1 mouse cellular context compared by ENCODE assay signal in the genomic region with DNA sequence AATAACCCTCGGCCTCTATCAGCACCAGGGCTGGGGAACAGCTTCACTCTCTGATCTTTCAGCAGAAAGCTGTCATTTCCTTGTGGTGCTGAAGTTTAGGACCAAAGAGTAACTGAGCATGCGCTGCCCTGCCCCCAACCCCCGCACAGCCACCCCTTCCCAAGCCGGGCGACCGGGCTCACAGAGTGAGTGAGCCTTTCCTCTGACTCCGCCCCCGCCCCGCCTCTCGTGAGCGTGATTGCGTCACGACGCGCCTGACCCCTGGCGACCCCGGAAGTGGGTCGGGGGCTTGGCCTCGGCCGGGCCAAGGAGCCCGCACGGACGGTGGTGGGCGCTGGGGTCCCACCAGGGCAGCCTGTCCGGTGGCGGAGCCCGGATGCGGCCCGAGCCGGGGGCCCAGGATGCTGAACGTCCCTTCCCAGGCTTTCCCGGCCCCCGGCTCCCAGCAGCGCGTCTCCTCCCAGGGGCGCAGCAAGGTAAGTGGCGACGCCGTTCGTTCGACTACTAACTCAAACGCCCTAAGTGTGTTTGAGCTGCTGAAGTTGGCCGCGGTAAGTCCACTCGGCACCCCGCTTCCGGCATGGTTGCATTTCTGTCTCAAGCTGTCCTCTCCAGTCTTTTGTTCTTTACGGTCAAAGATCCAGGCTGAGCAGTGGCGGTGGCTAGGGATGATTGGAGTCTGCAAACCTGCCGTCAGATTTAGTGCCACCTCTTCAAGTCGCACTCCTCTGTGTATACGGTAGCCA.
A peak's percentile ranks its signal among the peaks of the same experiment; 100 is the strongest.
TF ChIP-seq lines count a peak whose summit lies in the region.

TSS of gene Cyb5r4 (plus strand) at position 237 of the 746 bp plus-strand sequence.

TF ChIP-seq in MEL, 35 proteins besides CTCF, POLR2A, EP300 and RAD21 (continued from another document):
- TF ChIP-seq NELFE (IDR thresholded peaks at IDR 0.05; ENCODE audit: low read depth, low read length) = peak; percentile 73
- no peak for TF ChIP-seq UBTF (IDR thresholded peaks at IDR 0.05; ENCODE audit: borderline replicate concordance, insufficient read depth, low read depth, low read length)
- TF ChIP-seq BHLHE40 (IDR thresholded peaks at IDR 0.05; ENCODE audit: borderline replicate concordance, low read depth, low read length) = no peak
- TF ChIP-seq POLR2AphosphoS2 (IDR thresholded peaks at IDR 0.05; ENCODE audit: low read length) = no peak
- no peak for TF ChIP-seq RCOR1 (IDR thresholded peaks at IDR 0.05; ENCODE audit: low read depth, low read length)
- no peak for TF ChIP-seq CHD2 (IDR thresholded peaks at IDR 0.05; ENCODE audit: low read length)
- peak; percentile 97 for TF ChIP-seq ELF1 (IDR thresholded peaks at IDR 0.05; ENCODE audit: low read depth, low read length)
- TF ChIP-seq SIN3A (IDR thresholded peaks at IDR 0.05; ENCODE audit: low read length) = peak; percentile 100
- peak; percentile 98 for TF ChIP-seq MXI1 (IDR thresholded peaks at IDR 0.05; ENCODE audit: low read depth, low read length)
- no peak for TF ChIP-seq POLR2AphosphoS5 (IDR thresholded peaks at IDR 0.05; ENCODE audit: borderline replicate concordance, low read depth, low read length)
- no peak for TF ChIP-seq MAFK (IDR thresholded peaks at IDR 0.05; ENCODE audit: borderline replicate concordance, low read depth, low read length)
- no peak for TF ChIP-seq MYB (IDR thresholded peaks at IDR 0.05; ENCODE audit: low read depth, low read length)
- no peak for TF ChIP-seq SMC3 (IDR thresholded peaks at IDR 0.05; ENCODE audit: low read depth, low read length)
- TF ChIP-seq TBP (IDR thresholded peaks at IDR 0.05; ENCODE audit: low read depth, low read length) = no peak
